Mouse (Mus musculus): ENCODE results near the gene Ubxn1.

GRCm38 (mm10) chr19:8864265-8864664, 7.0 kb upstream of the Ubxn1 start:
- TF ChIP-seq CTCF (IDR thresholded peaks at IDR 0.05; ENCODE audit: low read depth, low read length) = no peak
- TF ChIP-seq GATA1 (IDR thresholded peaks at IDR 0.05; ENCODE audit: borderline replicate concordance, low read length) = no peak
